Mouse (Mus musculus): Measurements from ENCODE around the gene Sapcd2. TPM values are rescaled to one million over a fixed set of nuclear protein-coding genes. Genes with fewer than 3 reads are reported as not detected.

Sapcd2 gene
- polyA plus RNA-seq, 1 experiment: 0.20 TPM

- H3K4me1 ChIP-seq (ENCODE audit: control insufficient read depth, insufficient read depth, low read length): peaks cover 4% of the 10 kb centered on the region; the same call in 1 of the 2 replicates
- H3K4me3 ChIP-seq (ENCODE audit: insufficient read depth, low read depth, low read length): no peak overlapping the region
- H3K27ac ChIP-seq (ENCODE audit: insufficient read depth, low read depth, low read length): no peak overlapping the region
- TF ChIP-seq POLR2A (IDR thresholded peaks at IDR 0.05; ENCODE audit: low read depth, low read length) (no peak), CTCF (conservative IDR thresholded peaks at IDR 0.05; ENCODE audit: insufficient read depth, insufficient read length, low read depth, low read length) (no peak)
- no peak for DNase-seq
- 87% methylated on average over 6 of the region's 6 CpGs for WGBS
- no peaks in the 10 kb centered on the region for H3K27me3 ChIP-seq (replicated peaks; ENCODE audit: control insufficient read depth, insufficient read depth, low read length)
- no peaks in the 10 kb centered on the region; the same call in 1 of the 2 replicates for H3K36me3 ChIP-seq (ENCODE audit: control insufficient read depth, insufficient read depth, low read length)
Measured at GRCm38 (mm10) chr2:25338303-25338702, 33.8 kb upstream of the Sapcd2 start.

- Histone ChIP-seq H3K36me3 (ENCODE audit: control insufficient read depth, insufficient read depth, low read length) (peaks cover 1% of the 10 kb centered on the region), H3K4me1 (ENCODE audit: control insufficient read depth, insufficient read depth, low read length) (no peaks in the 10 kb centered on the region), H3K27me3 (replicated peaks; ENCODE audit: control insufficient read depth, insufficient read depth, low read length) (no peaks in the 10 kb centered on the region), H3K27ac (ENCODE audit: insufficient read depth, low read depth, low read length) (no peak overlapping the region), H3K4me3 (ENCODE audit: insufficient read depth, low read depth, low read length) (no peak overlapping the region)
- WGBS: 75% methylated on average over 7 of the region's 7 CpGs
- no peak for DNase-seq
- TF ChIP-seq CTCF (conservative IDR thresholded peaks at IDR 0.05; ENCODE audit: insufficient read depth, insufficient read length, low read depth, low read length) (no peak), POLR2A (IDR thresholded peaks at IDR 0.05; ENCODE audit: low read depth, low read length) (no peak)
Measured at GRCm38 (mm10) chr2:25348162-25348561, 24.0 kb upstream of the Sapcd2 start.

GRCm38 (mm10) chr2:25349499-25349898, 22.6 kb upstream of the Sapcd2 start:
- H3K27me3 ChIP-seq (replicated peaks; ENCODE audit: control insufficient read depth, insufficient read depth, low read length): no peaks in the 10 kb centered on the region
- no peak overlapping the region for H3K27ac ChIP-seq (ENCODE audit: insufficient read depth, low read depth, low read length)
- 97% methylated on average over 4 of the region's 4 CpGs for WGBS
- H3K4me3 ChIP-seq (ENCODE audit: insufficient read depth, low read depth, low read length): no peak overlapping the region
- H3K36me3 ChIP-seq (ENCODE audit: control insufficient read depth, insufficient read depth, low read length): peaks cover 1% of the 10 kb centered on the region
- no peaks in the 10 kb centered on the region for H3K4me1 ChIP-seq (ENCODE audit: control insufficient read depth, insufficient read depth, low read length)
- DNase-seq: no peak
- TF ChIP-seq CTCF (conservative IDR thresholded peaks at IDR 0.05; ENCODE audit: insufficient read depth, insufficient read length, low read depth, low read length) (no peak), POLR2A (IDR thresholded peaks at IDR 0.05; ENCODE audit: low read depth, low read length) (no peak)

- Histone ChIP-seq H3K27me3 (replicated peaks; ENCODE audit: control insufficient read depth, insufficient read depth, low read length) (no peaks in the 10 kb centered on the region), H3K4me1 (ENCODE audit: control insufficient read depth, insufficient read depth, low read length) (peaks cover 6% of the 10 kb centered on the region; the same call in 1 of the 2 replicates), H3K4me3 (ENCODE audit: insufficient read depth, low read depth, low read length) (no peak overlapping the region), H3K27ac (ENCODE audit: insufficient read depth, low read depth, low read length) (no peak overlapping the region), H3K36me3 (ENCODE audit: control insufficient read depth, insufficient read depth, low read length) (peaks cover 1% of the 10 kb centered on the region)
- 95% methylated on average over 3 of the region's 3 CpGs for WGBS
- DNase-seq: no peak
- TF ChIP-seq CTCF (conservative IDR thresholded peaks at IDR 0.05; ENCODE audit: insufficient read depth, insufficient read length, low read depth, low read length): no peak
- no peak for TF ChIP-seq POLR2A (IDR thresholded peaks at IDR 0.05; ENCODE audit: low read depth, low read length)
Measured at GRCm38 (mm10) chr2:25350701-25351100, 21.4 kb upstream of the Sapcd2 start.

- H3K27ac ChIP-seq (ENCODE audit: insufficient read depth, low read depth, low read length): no peak overlapping the region
- no peaks in the 10 kb centered on the region for H3K36me3 ChIP-seq (ENCODE audit: control insufficient read depth, insufficient read depth, low read length)
- no peaks in the 10 kb centered on the region for H3K27me3 ChIP-seq (replicated peaks; ENCODE audit: control insufficient read depth, insufficient read depth, low read length)
- DNase-seq: no peak
- TF ChIP-seq CTCF (conservative IDR thresholded peaks at IDR 0.05; ENCODE audit: insufficient read depth, insufficient read length, low read depth, low read length) (no peak), POLR2A (IDR thresholded peaks at IDR 0.05; ENCODE audit: low read depth, low read length) (no peak)
- H3K4me3 ChIP-seq (ENCODE audit: insufficient read depth, low read depth, low read length): no peak overlapping the region
- 73% methylated on average over 6 of the region's 6 CpGs for WGBS
- H3K4me1 ChIP-seq (ENCODE audit: control insufficient read depth, insufficient read depth, low read length): peaks cover 9% of the 10 kb centered on the region; the same call in 1 of the 2 replicates
Measured at GRCm38 (mm10) chr2:25354211-25354610, 17.9 kb upstream of the Sapcd2 start.

- WGBS: 38% methylated on average over 18 of the region's 18 CpGs
- TF ChIP-seq POLR2A (IDR thresholded peaks at IDR 0.05; ENCODE audit: low read depth, low read length) (no peak), CTCF (conservative IDR thresholded peaks at IDR 0.05; ENCODE audit: insufficient read depth, insufficient read length, low read depth, low read length) (no peak)
- Histone ChIP-seq H3K4me1 (ENCODE audit: control insufficient read depth, insufficient read depth, low read length) (peaks cover 9% of the 10 kb centered on the region; the same call in 1 of the 2 replicates), H3K36me3 (ENCODE audit: control insufficient read depth, insufficient read depth, low read length) (no peaks in the 10 kb centered on the region), H3K4me3 (ENCODE audit: insufficient read depth, low read depth, low read length) (peak overlapping the region; percentile 66), H3K27me3 (replicated peaks; ENCODE audit: control insufficient read depth, insufficient read depth, low read length) (no peaks in the 10 kb centered on the region), H3K27ac (ENCODE audit: insufficient read depth, low read depth, low read length) (no peak overlapping the region)
- no peak for DNase-seq
Measured at GRCm38 (mm10) chr2:25355419-25356066, 16.6 kb upstream of the Sapcd2 start.

- Histone ChIP-seq H3K27me3 (replicated peaks; ENCODE audit: control insufficient read depth, insufficient read depth, low read length) (no peaks in the 10 kb centered on the region), H3K4me1 (ENCODE audit: control insufficient read depth, insufficient read depth, low read length) (peaks cover 9% of the 10 kb centered on the region; the same call in 1 of the 2 replicates), H3K4me3 (ENCODE audit: insufficient read depth, low read depth, low read length) (peak within 1 kb of the TSS; percentile 66), H3K27ac (ENCODE audit: insufficient read depth, low read depth, low read length) (peak within 1 kb of the TSS; percentile 14), H3K36me3 (ENCODE audit: control insufficient read depth, insufficient read depth, low read length) (no peaks in the 10 kb centered on the region)
- DNase-seq: peak; percentile 92
- WGBS: 3% methylated on average over 13 of the region's 13 CpGs
- TF ChIP-seq CTCF (conservative IDR thresholded peaks at IDR 0.05; ENCODE audit: insufficient read depth, insufficient read length, low read depth, low read length): no peak
- TF ChIP-seq POLR2A (IDR thresholded peaks at IDR 0.05; ENCODE audit: low read depth, low read length): peak; percentile 46
Measured at GRCm38 (mm10) chr2:25356208-25357079, 15.7 kb upstream of the Sapcd2 start, which contains the start of gene Dpp7. Gene Dpp7 (minus strand): TSS chr2:25356359.

Data from kidney, adult 2 months (tissue).